Comparison of ENCODE assay signal across 9 mouse cellular contexts in the genomic region with DNA sequence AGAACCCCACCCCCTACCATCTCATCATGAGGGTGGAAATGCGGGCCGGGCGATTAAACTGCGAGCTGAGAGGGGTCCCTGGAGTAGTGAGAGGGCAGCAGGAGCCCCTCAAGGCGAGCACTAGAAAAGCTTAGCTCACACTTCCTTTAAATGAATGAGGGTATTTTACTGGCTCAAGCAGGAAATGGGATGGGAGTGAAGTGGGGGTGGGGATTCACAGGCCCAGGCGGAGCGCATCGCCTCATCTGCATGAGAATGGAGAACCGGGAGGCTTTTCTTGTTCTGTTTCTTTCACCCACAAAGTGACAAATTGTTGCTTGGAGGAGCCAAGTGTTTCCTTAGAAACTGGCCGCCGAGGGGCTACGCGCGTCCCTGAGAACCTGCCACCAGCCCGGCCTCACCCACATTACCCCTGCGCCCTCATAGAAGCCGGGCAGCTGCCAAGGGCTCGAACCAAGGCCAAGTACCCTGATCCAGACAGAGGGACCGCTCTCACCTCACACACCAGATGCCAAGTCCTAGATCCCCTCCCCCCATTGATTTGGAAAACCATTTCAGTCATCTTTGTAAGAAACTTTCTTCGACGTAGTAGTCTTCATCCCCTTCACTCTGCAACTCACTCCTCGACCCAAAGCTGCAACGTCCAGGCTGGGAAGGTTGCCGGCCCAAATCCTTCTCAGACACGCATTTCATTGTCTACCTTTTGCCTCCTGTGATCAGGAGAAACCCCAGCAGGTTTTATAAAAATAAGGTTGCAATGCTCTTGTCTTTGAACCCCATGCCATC. TPM values are rescaled to one million over a fixed set of nuclear protein-coding genes. Genes with fewer than 3 reads are reported as not detected.
DNase-seq lines count a peak whose midpoint lies in the region; ATAC-seq lines count a peak whose summit lies in the region.
"Had no signal": no experiment of that assay in that cellular context is flagged by ENCODE, and none has a peak within 500 bp of the region (broad histone marks: within the 10 kb centered on the region; RNA-seq: fewer than 3 reads in every experiment).

No protein-coding gene starts in this region.

- WGBS in embryonic facial prominence, embryonic 10.5 days, result 2% methylated on average over 25 of the region's 25 CpGs
- 3% methylated on average over 25 of the region's 25 CpGs for WGBS in hindbrain, embryonic 15.5 days
- WGBS in neural tube, embryonic 13.5 days, result 1% methylated on average over 25 of the region's 25 CpGs

- peak; percentile 93 for DNase-seq in ZHBTc4 (ENCODE audit: low read depth, low spot score)
- peak; percentile 38 for DNase-seq in embryonic facial prominence, embryonic 10.5 days (ENCODE audit: low spot score)
- no peak for DNase-seq in T-cell, adult 2 months (ENCODE audit: low spot score)
- no peak for DNase-seq in adrenal gland, postnatal 25 days
- no peak for DNase-seq in adrenal gland, adult (ENCODE audit: inconsistent age in 2 of 2, low spot score in 1 of 2)
- DNase-seq: thymus, postnatal 25 days had no signal

- H3K4me3 ChIP-seq in embryonic facial prominence, embryonic 10.5 days, result peak overlapping the region; percentile 37
- H3K4me3 ChIP-seq in hindbrain, embryonic 15.5 days, result peak overlapping the region; percentile 34
- H3K4me3 ChIP-seq in neural tube, embryonic 13.5 days, result peak overlapping the region; percentile 36
- H3K4me3 ChIP-seq: heart, embryonic 12.5 days had no signal

- H3K36me3 ChIP-seq in embryonic facial prominence, embryonic 10.5 days (replicated peaks), result no peaks in the 10 kb centered on the region
- no peaks in the 10 kb centered on the region for H3K36me3 ChIP-seq in hindbrain, embryonic 15.5 days
- no peaks in the 10 kb centered on the region for H3K36me3 ChIP-seq in neural tube, embryonic 13.5 days
- H3K36me3 ChIP-seq: heart, embryonic 12.5 days had no signal

- no peaks in the 10 kb centered on the region for H3K9me3 ChIP-seq in embryonic facial prominence, embryonic 10.5 days
- H3K9me3 ChIP-seq in hindbrain, embryonic 15.5 days, result no peaks in the 10 kb centered on the region
- no peaks in the 10 kb centered on the region for H3K9me3 ChIP-seq in neural tube, embryonic 13.5 days
- H3K9me3 ChIP-seq: heart, embryonic 12.5 days had no signal

- H3K4me1 ChIP-seq in embryonic facial prominence, embryonic 10.5 days, result peaks cover 16% of the 10 kb centered on the region; the same call in 1 of the 2 replicates
- H3K4me1 ChIP-seq in hindbrain, embryonic 15.5 days (replicated peaks), result peaks cover 44% of the 10 kb centered on the region
- peaks cover 48% of the 10 kb centered on the region for H3K4me1 ChIP-seq in neural tube, embryonic 13.5 days (replicated peaks)
- H3K4me1 ChIP-seq: heart, embryonic 12.5 days had no signal

- H3K27ac ChIP-seq in embryonic facial prominence, embryonic 10.5 days (replicated peaks), result no peak overlapping the region
- peak overlapping the region; percentile 68 for H3K27ac ChIP-seq in hindbrain, embryonic 15.5 days (replicated peaks)
- H3K27ac ChIP-seq in neural tube, embryonic 13.5 days (replicated peaks), result peak overlapping the region; percentile 59

- peak overlapping the region; percentile 81 for H3K4me2 ChIP-seq in hindbrain, embryonic 15.5 days
- H3K4me2 ChIP-seq in neural tube, embryonic 13.5 days, result peak overlapping the region; percentile 61

- peak overlapping the region; percentile 26; the same call in 1 of the 2 replicates for H3K9ac ChIP-seq in hindbrain, embryonic 15.5 days
- peak overlapping the region; percentile 63 for H3K9ac ChIP-seq in neural tube, embryonic 13.5 days
- H3K9ac ChIP-seq: heart, embryonic 12.5 days had no signal

- H3K27me3 ChIP-seq in embryonic facial prominence, embryonic 10.5 days (replicated peaks; ENCODE audit: low read depth, poor library complexity, severe bottlenecking), result peaks cover 80% of the 10 kb centered on the region
- H3K27me3 ChIP-seq in hindbrain, embryonic 15.5 days, result peaks cover 18% of the 10 kb centered on the region
- H3K27me3 ChIP-seq in neural tube, embryonic 13.5 days, result peaks cover 67% of the 10 kb centered on the region

- ATAC-seq in hindbrain, embryonic 15.5 days (ENCODE audit: low FRiP score, low read depth), result peak; percentile 84
- ATAC-seq in neural tube, embryonic 13.5 days (ENCODE audit: low read depth), result peak; percentile 76

RNA-seq across cellular contexts. Expression of a gene that starts 8.7 kb away (rescaled TPM):
- 0.32 and 0.41 TPM in 2 replicates for polyA plus RNA-seq in embryonic facial prominence, embryonic 10.5 days (2016; fragmentation: Nextera tagmentation; extraction: Ambion mirVana)
- 84.8 and 85.6 TPM in 2 replicates for polyA plus RNA-seq in hindbrain, embryonic 15.5 days (2015; fragmentation: Nextera tagmentation; extraction: Ambion mirVana)
- 71.0 and 80.1 TPM in 2 replicates for polyA plus RNA-seq in neural tube, embryonic 13.5 days (2015; fragmentation: Nextera tagmentation; extraction: Ambion mirVana)
- 0.43 and 1.2 TPM in 2 replicates for total RNA-seq in adrenal gland, postnatal 25 days (2021)

Comparison
In these comparisons a context has a peak if more than half of its experiments do, and no peak if none do; other contexts are left out.
1. DNase-seq: peak in ZHBTc4 (single experiment) and embryonic facial prominence, embryonic 10.5 days (single experiment); none in T-cell, adult 2 months (single experiment), adrenal gland, postnatal 25 days (single experiment) and adrenal gland, adult (0 of 2).
2. RNA of a gene that starts 8.7 kb away (polyA plus RNA-seq): 84.8 to 85.6 TPM in hindbrain, embryonic 15.5 days and 71.0 to 80.1 TPM in neural tube, embryonic 13.5 days; 0.32 to 0.41 TPM in embryonic facial prominence, embryonic 10.5 days; every median in the first group is over 10 times any median in the second.
3. Peak in every context shown above with its lines, with median percentiles within 50 percentile points of each other: H3K4me3 ChIP-seq.